Mouse (Mus musculus) kidney, postnatal 0 days (tissue): ENCODE measurements around the gene Srrt. TPM values are rescaled to one million over a fixed set of nuclear protein-coding genes. Genes with fewer than 3 reads are reported as not detected.

Experiments used
- ATAC-seq: fragments of 200-750 bp; cut with Nextera tagmentation; replicated peaks from 2 replicates; pipeline ENCODE4 v1.8.0; 2017; ENCODE audit warnings: low read depth, moderate number of reproducible peaks, moderate TSS enrichment, moderate library complexity; ENCODE audit not compliant: low FRiP score
- DNase-seq: peaks from one replicate; pipeline ENCODE4 v3.0.0-alpha.2; 2016; ENCODE audit warnings: low spot score
- H3K27ac ChIP-seq: fragments of 300-500 bp; sonication (generic); 2 replicates; pipeline ENCODE4 v1.5.1; 2014; ENCODE audit warnings: mild to moderate bottlenecking
- H3K27me3 ChIP-seq: fragments of 300-500 bp; sonication (generic); 2 replicates; pipeline ENCODE4 v1.6.1; 2014; ENCODE audit warnings: low read length, mixed read lengths; ENCODE audit not compliant: insufficient read depth
- H3K36me3 ChIP-seq: fragments of 300-500 bp; sonication (generic); 2 replicates; pipeline ENCODE4 v1.6.1; 2014; ENCODE audit warnings: low read length, mixed read lengths; ENCODE audit not compliant: insufficient read depth
- H3K4me1 ChIP-seq: fragments of 300-500 bp; sonication (generic); replicated peaks from 2 replicates; pipeline ENCODE4 v1.6.1; 2014; ENCODE audit warnings: antibody characterized with exemption, low read length, mixed read lengths; ENCODE audit not compliant: insufficient read depth
- H3K4me2 ChIP-seq: fragments of 300-500 bp; sonication (generic); 2 replicates; pipeline ENCODE4 v1.6.1; 2014; ENCODE audit warnings: mild to moderate bottlenecking, low read length, moderate library complexity, mixed read lengths
- H3K4me3 ChIP-seq: fragments of 300-500 bp; sonication (generic); replicated peaks from 2 replicates; pipeline ENCODE4 v1.5.1; 2014; ENCODE audit warnings: low read depth, low read length
- H3K9ac ChIP-seq: fragments of 300-500 bp; sonication (generic); 2 replicates; pipeline ENCODE4 v1.6.1; 2014; ENCODE audit warnings: low read depth, low read length
- H3K9me3 ChIP-seq: fragments of 300-500 bp; sonication (generic); replicated peaks from 2 replicates; pipeline ENCODE4 v1.6.1; 2016; ENCODE audit warnings: low read length, inconsistent platforms, mixed read lengths
- CTCF ChIP-seq: IDR thresholded peaks from 2 replicates; pipeline ENCODE4 v1.5.1; 2016; ENCODE audit warnings: antibody characterized with exemption, low read depth, mild to moderate bottlenecking, moderate library complexity
- WGBS: fragments of 180-500 bp; shearing (Covaris S2); extraction: QIAGEN DNeasy Blood & Tissue Kit; methylation state at CpG from one replicate; pipeline ENCODE4 v1.1.7; 2014; 5-methylcytosine and 5-hydroxymethylcytosine counted together
- polyA plus RNA-seq: library from polyadenylated mRNA; unstranded; fragments of >200 nt; fragmentation: Nextera tagmentation; extraction: Ambion mirVana; gene quantifications from 2 replicates; pipeline ENCODE4 v1.2.1, GENCODE M21; 2015

The Srrt gene
- polyA plus RNA-seq, 1 experiment from 2014 or later: 68.0 TPM

GRCm38 (mm10) chr5:137295712-137296111, 11.8 kb downstream of the Srrt start:
- Histone ChIP-seq H3K9ac (no peak overlapping the region), H3K27me3 (no peaks in the 10 kb centered on the region), H3K4me3 (no peak overlapping the region), H3K36me3 (peaks cover 57% of the 10 kb centered on the region), H3K4me2 (no peak overlapping the region), H3K27ac (no peak overlapping the region), H3K9me3 (no peaks in the 10 kb centered on the region), H3K4me1 (peaks cover 6% of the 10 kb centered on the region)
- ATAC-seq: no peak
- DNase-seq: no peak
- 88% methylated on average over 15 of the region's 15 CpGs for WGBS
- no peak for TF ChIP-seq CTCF

- Histone ChIP-seq H3K27me3 (0 out of 2 replicates have a peak, but pooled peaks cover under 1% of the 10 kb centered on the region), H3K36me3 (peaks cover 52% of the 10 kb centered on the region), H3K9ac (peak overlapping the region; percentile 76), H3K27ac (peak overlapping the region; percentile 96; the same call in 1 of the 2 replicates), H3K4me2 (peak overlapping the region; percentile 93), H3K9me3 (no peaks in the 10 kb centered on the region), H3K4me3 (peak overlapping the region; percentile 48; the same call in 1 of the 2 replicates), H3K4me1 (peaks cover 6% of the 10 kb centered on the region)
- DNase-seq: no peak
- 76% methylated on average over 9 of the region's 9 CpGs for WGBS
- no peak for ATAC-seq
- no peak for TF ChIP-seq CTCF
These were observed 12.2 kb downstream of the Srrt start for GRCm38 (mm10) chr5:137295296-137295695.

- ATAC-seq (peak; percentile 45; the same call in 1 of the 2 replicates), DNase-seq (no peak)
- Histone ChIP-seq H3K36me3 (peaks cover 47% of the 10 kb centered on the region), H3K9ac (peak overlapping the region; percentile 76), H3K9me3 (no peaks in the 10 kb centered on the region), H3K27ac (peak overlapping the region; percentile 96), H3K4me2 (peak overlapping the region; percentile 93), H3K27me3 (0 out of 2 replicates have a peak, but pooled peaks cover 6% of the 10 kb centered on the region), H3K4me3 (peak overlapping the region; percentile 48), H3K4me1 (peaks cover 6% of the 10 kb centered on the region)
- WGBS: 9% methylated on average over 18 of the region's 18 CpGs
- no peak for TF ChIP-seq CTCF
These were observed 12.8 kb downstream of the Srrt start for GRCm38 (mm10) chr5:137294744-137295093.

GRCm38 (mm10) chr5:137293839-137294743, 13.4 kb downstream of the Srrt start, which contains the start of gene Ufsp1:
Gene Ufsp1 (plus strand): TSS chr5:137294629.
- 0 out of 2 replicates have a peak, but pooled peaks cover 12% of the 10 kb centered on the region for H3K27me3 ChIP-seq
- H3K4me2 ChIP-seq: peak within 1 kb of the TSS; percentile 93
- peak within 1 kb of the TSS; percentile 48 for H3K4me3 ChIP-seq
- ATAC-seq: peak; percentile 92
- H3K4me1 ChIP-seq: peaks cover 8% of the 10 kb centered on the region
- H3K27ac ChIP-seq: peak within 1 kb of the TSS; percentile 96
- under 1% methylated on average over 52 of the region's 52 CpGs for WGBS
- no peaks in the 10 kb centered on the region for H3K9me3 ChIP-seq
- DNase-seq: peak; percentile 98
- H3K36me3 ChIP-seq: peaks cover 40% of the 10 kb centered on the region
- TF ChIP-seq CTCF: peak; percentile 28; the same call in 1 of the 2 replicates
- peak within 1 kb of the TSS; percentile 76 for H3K9ac ChIP-seq

GRCm38 (mm10) chr5:137293282-137293681, 14.2 kb downstream of the Srrt start:
- 0 out of 2 replicates have a peak, but pooled peaks have one; percentile 11 for TF ChIP-seq CTCF
- Histone ChIP-seq H3K4me1 (peaks cover 15% of the 10 kb centered on the region), H3K36me3 (peaks cover 32% of the 10 kb centered on the region), H3K4me2 (peak overlapping the region; percentile 93), H3K27me3 (0 out of 2 replicates have a peak, but pooled peaks cover 14% of the 10 kb centered on the region), H3K4me3 (peak overlapping the region; percentile 48), H3K9ac (peak overlapping the region; percentile 70), H3K9me3 (no peaks in the 10 kb centered on the region), H3K27ac (peak overlapping the region; percentile 96)
- WGBS: 0% methylated on average over 15 of the region's 15 CpGs
- ATAC-seq (peak; percentile 47), DNase-seq (peak; percentile 78)

GRCm38 (mm10) chr5:137291381-137291926, 16.0 kb downstream of the Srrt start:
- Histone ChIP-seq H3K27ac (no peak overlapping the region), H3K9ac (no peak overlapping the region), H3K4me1 (peaks cover 29% of the 10 kb centered on the region), H3K27me3 (peaks cover 25% of the 10 kb centered on the region; the same call in 1 of the 2 replicates), H3K4me2 (no peak overlapping the region), H3K4me3 (no peak overlapping the region), H3K9me3 (no peaks in the 10 kb centered on the region), H3K36me3 (peaks cover 14% of the 10 kb centered on the region)
- DNase-seq (no peak), ATAC-seq (no peak)
- no peak for TF ChIP-seq CTCF
- WGBS: 79% methylated on average over 15 of the region's 15 CpGs
